Mouse (Mus musculus): ENCODE data around the gene Pigq. TPM values are rescaled to one million over a fixed set of nuclear protein-coding genes. Genes with fewer than 3 reads are reported as not detected.

Pigq gene
- polyA plus RNA-seq, 1 experiment: 239 TPM

GRCm38 (mm10) chr17:25968176-25968575, 23.4 kb upstream of the Pigq start:
- TF ChIP-seq CTCF (IDR thresholded peaks at IDR 0.05; ENCODE audit: extremely low read depth, insufficient read depth, insufficient read length, insufficient replicate concordance) (no peak), POLR2A (IDR thresholded peaks at IDR 0.05; ENCODE audit: low read depth, low read length) (no peak)
- 89% methylated on average over 1 of the region's 1 CpGs for WGBS
- peaks cover 4% of the 10 kb centered on the region for H3K36me3 ChIP-seq (ENCODE audit: control insufficient read depth, insufficient read depth, low read length)
- no peak overlapping the region for H3K4me3 ChIP-seq (ENCODE audit: extremely low read depth, insufficient read depth, insufficient read length)
- no peak overlapping the region for H3K27ac ChIP-seq (ENCODE audit: insufficient read depth, low read length)
- H3K27me3 ChIP-seq (ENCODE audit: control insufficient read depth, insufficient read depth, low read length): no peaks in the 10 kb centered on the region
- peaks cover 9% of the 10 kb centered on the region; the same call in 1 of the 2 replicates for H3K4me1 ChIP-seq (ENCODE audit: control insufficient read depth, insufficient read depth, insufficient read length)
- no peak for DNase-seq (ENCODE audit: low read depth in 1 of 2, low spot score in 2 of 2)

- no peak overlapping the region for H3K4me3 ChIP-seq (ENCODE audit: extremely low read depth, insufficient read depth, insufficient read length)
- TF ChIP-seq POLR2A (IDR thresholded peaks at IDR 0.05; ENCODE audit: low read depth, low read length) (no peak), CTCF (IDR thresholded peaks at IDR 0.05; ENCODE audit: extremely low read depth, insufficient read depth, insufficient read length, insufficient replicate concordance) (no peak)
- 72% methylated on average over 3 of the region's 3 CpGs for WGBS
- peaks cover 4% of the 10 kb centered on the region for H3K36me3 ChIP-seq (ENCODE audit: control insufficient read depth, insufficient read depth, low read length)
- no peaks in the 10 kb centered on the region for H3K27me3 ChIP-seq (ENCODE audit: control insufficient read depth, insufficient read depth, low read length)
- H3K4me1 ChIP-seq (ENCODE audit: control insufficient read depth, insufficient read depth, insufficient read length): peaks cover 9% of the 10 kb centered on the region; the same call in 1 of the 2 replicates
- H3K27ac ChIP-seq (ENCODE audit: insufficient read depth, low read length): no peak overlapping the region
- DNase-seq (ENCODE audit: low read depth in 1 of 2, low spot score in 2 of 2): no peak
These were observed 22.9 kb upstream of the Pigq start for GRCm38 (mm10) chr17:25967652-25968051.

- no peaks in the 10 kb centered on the region for H3K4me1 ChIP-seq (ENCODE audit: control insufficient read depth, insufficient read depth, insufficient read length)
- no peak for TF ChIP-seq CTCF (IDR thresholded peaks at IDR 0.05; ENCODE audit: extremely low read depth, insufficient read depth, insufficient read length, insufficient replicate concordance)
- TF ChIP-seq POLR2A (IDR thresholded peaks at IDR 0.05; ENCODE audit: low read depth, low read length): no peak
- WGBS: 91% methylated on average over 7 of the region's 7 CpGs
- H3K27me3 ChIP-seq (ENCODE audit: control insufficient read depth, insufficient read depth, low read length): no peaks in the 10 kb centered on the region
- no peak overlapping the region for H3K4me3 ChIP-seq (ENCODE audit: extremely low read depth, insufficient read depth, insufficient read length)
- H3K27ac ChIP-seq (ENCODE audit: insufficient read depth, low read length): no peak overlapping the region
- no peak for DNase-seq (ENCODE audit: low read depth in 1 of 2, low spot score in 2 of 2)
- peaks cover 13% of the 10 kb centered on the region for H3K36me3 ChIP-seq (ENCODE audit: control insufficient read depth, insufficient read depth, low read length)
These were observed 19.5 kb upstream of the Pigq start for GRCm38 (mm10) chr17:25964271-25964670.

GRCm38 (mm10) chr17:25962413-25962905, 17.7 kb upstream of the Pigq start:
- 96% methylated on average over 7 of the region's 7 CpGs for WGBS
- Histone ChIP-seq H3K27me3 (ENCODE audit: control insufficient read depth, insufficient read depth, low read length) (no peaks in the 10 kb centered on the region), H3K4me3 (ENCODE audit: extremely low read depth, insufficient read depth, insufficient read length) (no peak overlapping the region), H3K36me3 (ENCODE audit: control insufficient read depth, insufficient read depth, low read length) (peaks cover 13% of the 10 kb centered on the region), H3K4me1 (ENCODE audit: control insufficient read depth, insufficient read depth, insufficient read length) (no peaks in the 10 kb centered on the region), H3K27ac (ENCODE audit: insufficient read depth, low read length) (no peak overlapping the region)
- TF ChIP-seq CTCF (IDR thresholded peaks at IDR 0.05; ENCODE audit: extremely low read depth, insufficient read depth, insufficient read length, insufficient replicate concordance): no peak
- no peak for TF ChIP-seq POLR2A (IDR thresholded peaks at IDR 0.05; ENCODE audit: low read depth, low read length)
- DNase-seq (ENCODE audit: low read depth in 1 of 2, low spot score in 2 of 2): no peak

- H3K27ac ChIP-seq (ENCODE audit: insufficient read depth, low read length): no peak overlapping the region; the same call in 1 of the 2 replicates
- 84% methylated on average over 5 of the region's 5 CpGs for WGBS
- TF ChIP-seq POLR2A (IDR thresholded peaks at IDR 0.05; ENCODE audit: low read depth, low read length) (no peak), CTCF (IDR thresholded peaks at IDR 0.05; ENCODE audit: extremely low read depth, insufficient read depth, insufficient read length, insufficient replicate concordance) (no peak)
- no peaks in the 10 kb centered on the region for H3K27me3 ChIP-seq (ENCODE audit: control insufficient read depth, insufficient read depth, low read length)
- no peaks in the 10 kb centered on the region for H3K4me1 ChIP-seq (ENCODE audit: control insufficient read depth, insufficient read depth, insufficient read length)
- peaks cover 13% of the 10 kb centered on the region for H3K36me3 ChIP-seq (ENCODE audit: control insufficient read depth, insufficient read depth, low read length)
- H3K4me3 ChIP-seq (ENCODE audit: extremely low read depth, insufficient read depth, insufficient read length): no peak overlapping the region
- no peak for DNase-seq (ENCODE audit: low read depth in 1 of 2, low spot score in 2 of 2)
These were observed 16.8 kb upstream of the Pigq start for GRCm38 (mm10) chr17:25961566-25961965.

- Histone ChIP-seq H3K27ac (ENCODE audit: insufficient read depth, low read length) (no peak overlapping the region), H3K36me3 (ENCODE audit: control insufficient read depth, insufficient read depth, low read length) (peaks cover 13% of the 10 kb centered on the region), H3K4me3 (ENCODE audit: extremely low read depth, insufficient read depth, insufficient read length) (no peak overlapping the region), H3K27me3 (ENCODE audit: control insufficient read depth, insufficient read depth, low read length) (no peaks in the 10 kb centered on the region), H3K4me1 (ENCODE audit: control insufficient read depth, insufficient read depth, insufficient read length) (no peaks in the 10 kb centered on the region)
- WGBS: 95% methylated on average over 23 of the region's 23 CpGs
- no peak for DNase-seq (ENCODE audit: low read depth in 1 of 2, low spot score in 2 of 2)
- TF ChIP-seq POLR2A (IDR thresholded peaks at IDR 0.05; ENCODE audit: low read depth, low read length) (no peak), CTCF (IDR thresholded peaks at IDR 0.05; ENCODE audit: extremely low read depth, insufficient read depth, insufficient read length, insufficient replicate concordance) (no peak)
These were observed 15.1 kb upstream of the Pigq start for GRCm38 (mm10) chr17:25959630-25960467.

All from spleen, adult 2 months (tissue).